In genomic region chr5:116897391-116897790, GRCm38 (mm10) we compare ENCODE assay signal across 15 mouse cellular contexts.
"Had no signal": no experiment of that assay in that cellular context is flagged by ENCODE, and none has a peak within 500 bp of the region (broad histone marks: within the 10 kb centered on the region; RNA-seq: fewer than 3 reads in every experiment).

No protein-coding gene starts in this region.

- H3K4me3 ChIP-seq: neural tube, embryonic 12.5 days; neural tube, embryonic 13.5 days; neural tube, embryonic 15.5 days; stomach, embryonic 15.5 days had no signal

- H3K27me3 ChIP-seq: neural tube, embryonic 12.5 days; neural tube, embryonic 15.5 days; stomach, embryonic 15.5 days had no signal

- H3K4me2 ChIP-seq: neural tube, embryonic 12.5 days; neural tube, embryonic 13.5 days; neural tube, embryonic 15.5 days; stomach, embryonic 15.5 days had no signal

- H3K27ac ChIP-seq: neural tube, embryonic 12.5 days; neural tube, embryonic 13.5 days; neural tube, embryonic 15.5 days; stomach, embryonic 15.5 days; stomach, postnatal 0 days had no signal

- H3K36me3 ChIP-seq: neural tube, embryonic 12.5 days; neural tube, embryonic 13.5 days; neural tube, embryonic 15.5 days; stomach, embryonic 15.5 days had no signal

- H3K9ac ChIP-seq: neural tube, embryonic 12.5 days; neural tube, embryonic 13.5 days; neural tube, embryonic 15.5 days; stomach, embryonic 15.5 days had no signal

- H3K9me3 ChIP-seq: neural tube, embryonic 12.5 days; neural tube, embryonic 13.5 days; neural tube, embryonic 15.5 days; stomach, embryonic 15.5 days had no signal

- H3K4me1 ChIP-seq: neural tube, embryonic 12.5 days; stomach, embryonic 15.5 days had no signal

- DNase-seq: retina, postnatal 1 day; right cerebral cortex, postnatal 14 days; right cerebral cortex, postnatal 25 days; spleen, adult 18-20 months; thymus, adult 18-20 months; thymus, adult 2 months; thymus, postnatal 14 days; thymus, postnatal 25 days; thymus, postnatal 36 days; thymus, postnatal 4 days had no signal
